Mouse (Mus musculus) embryonic facial prominence, embryonic 10.5 days (tissue): Measurements from ENCODE around the gene Lap3. TPM values are rescaled to one million over a fixed set of nuclear protein-coding genes. Genes with fewer than 3 reads are reported as not detected.

Source experiments
- DNase-seq: peaks from one replicate; pipeline ENCODE4 v3.0.0-alpha.2; 2017; ENCODE audit warnings: low spot score
- H3K27ac ChIP-seq: fragments of 300-500 bp; sonication (generic); replicated peaks from 2 replicates; pipeline ENCODE4 v1.5.1; 2016; ENCODE audit warnings: mild to moderate bottlenecking
- H3K27me3 ChIP-seq: fragments of 300-500 bp; sonication (generic); replicated peaks from 2 replicates; pipeline ENCODE4 v1.6.1; 2016; ENCODE audit warnings: low read depth, mild to moderate bottlenecking; ENCODE audit not compliant: poor library complexity, severe bottlenecking
- H3K36me3 ChIP-seq: fragments of 300-500 bp; sonication (generic); replicated peaks from 2 replicates; pipeline ENCODE4 v1.6.1; 2016; ENCODE audit warnings: mild to moderate bottlenecking, moderate library complexity
- H3K4me1 ChIP-seq: fragments of 300-500 bp; sonication (generic); 2 replicates; pipeline ENCODE4 v1.6.1; 2016
- H3K4me3 ChIP-seq: fragments of 300-500 bp; sonication (generic); 2 replicates; pipeline ENCODE4 v1.5.1; 2016; ENCODE audit warnings: mild to moderate bottlenecking, moderate library complexity
- H3K9me3 ChIP-seq: fragments of 300-500 bp; sonication (generic); 2 replicates; pipeline ENCODE4 v1.6.1; 2016; ENCODE audit warnings: mild to moderate bottlenecking
- WGBS: fragments of 180-500 bp; shearing (Covaris S2); methylation state at CpG from one replicate; pipeline ENCODE4 v1.1.7; 2016; 5-methylcytosine and 5-hydroxymethylcytosine counted together
- polyA plus RNA-seq: library from polyadenylated mRNA; unstranded; fragments of >200 nt; fragmentation: Nextera tagmentation; extraction: Ambion mirVana; gene quantifications from 2 replicates; pipeline ENCODE4 v1.2.1, GENCODE M21; 2016

Gene Lap3
- polyA plus RNA-seq, 1 experiment from 2014 or later = 112 TPM

DNA sequence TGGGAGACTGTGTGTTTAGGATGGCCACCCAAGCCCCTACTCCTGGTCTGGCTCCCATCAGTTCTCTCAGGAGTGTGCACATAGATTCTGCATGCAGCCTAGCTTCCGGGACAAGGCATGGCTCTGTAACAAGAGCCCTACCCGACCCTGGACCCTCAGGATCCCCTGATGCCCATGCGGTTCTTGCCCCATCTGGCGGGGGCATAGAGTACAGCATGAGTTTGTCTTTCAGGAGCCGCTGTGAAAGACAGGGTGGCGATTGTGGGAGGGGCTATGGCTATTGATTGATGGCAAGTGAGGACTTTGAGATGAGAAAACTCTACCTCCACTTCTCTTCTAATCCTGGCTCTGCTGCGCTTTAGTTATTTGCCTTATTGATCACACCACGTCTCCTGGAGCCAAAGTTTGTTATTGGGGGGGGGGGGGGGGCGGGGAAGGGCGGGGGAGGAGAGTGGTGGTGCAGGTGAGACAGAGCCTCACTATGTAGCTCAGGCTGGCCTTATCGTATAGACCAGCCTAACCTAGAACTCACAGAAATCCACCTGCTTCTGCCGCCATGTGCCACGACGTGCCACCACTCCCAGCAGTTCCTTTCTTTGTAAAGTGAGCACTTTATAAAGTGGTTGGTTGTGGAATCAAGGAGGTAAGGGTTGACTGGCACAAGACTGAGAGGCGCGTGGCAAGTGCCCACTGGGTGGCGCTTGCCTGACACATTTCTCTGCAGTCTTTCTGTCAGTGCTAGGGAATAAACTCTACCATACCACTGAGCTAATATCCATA is 41.3 kb downstream of the Lap3 start:
- H3K36me3 ChIP-seq = peaks cover 23% of the 10 kb centered on the region
- H3K4me3 ChIP-seq = peak overlapping the region; percentile 2; the same call in 1 of the 2 replicates
- H3K9me3 ChIP-seq = no peaks in the 10 kb centered on the region
- WGBS = 7% methylated on average over 17 of the region's 17 CpGs
- DNase-seq = peak; percentile 80
- no peak overlapping the region for H3K27ac ChIP-seq
- peaks cover 7% of the 10 kb centered on the region for H3K4me1 ChIP-seq
- H3K27me3 ChIP-seq = no peaks in the 10 kb centered on the region

DNA sequence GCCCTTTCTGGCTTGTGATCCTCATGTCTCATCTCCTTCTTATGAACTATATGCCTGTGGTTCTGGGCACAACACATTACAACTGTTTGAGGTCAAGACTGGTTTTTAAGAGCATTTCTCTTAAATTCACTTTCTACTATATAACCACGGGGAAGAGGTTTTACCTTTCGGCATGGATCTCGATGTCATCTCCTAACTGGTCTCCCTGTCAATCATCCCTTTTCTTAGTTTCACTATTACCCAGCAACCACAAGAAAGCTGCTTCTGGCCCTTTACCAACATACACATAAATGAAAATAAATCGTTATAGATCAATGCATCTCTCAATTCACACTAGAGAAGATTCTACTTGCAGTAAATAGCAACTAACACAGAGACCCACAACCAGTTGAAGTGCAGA is 42.0 kb downstream of the Lap3 start:
- 67% methylated on average over 4 of the region's 4 CpGs for WGBS
- Histone ChIP-seq H3K4me3 (no peak overlapping the region), H3K36me3 (peaks cover 18% of the 10 kb centered on the region), H3K9me3 (no peaks in the 10 kb centered on the region), H3K27me3 (no peaks in the 10 kb centered on the region), H3K27ac (no peak overlapping the region), H3K4me1 (peaks cover 7% of the 10 kb centered on the region)
- DNase-seq = no peak

- H3K36me3 ChIP-seq = no peaks in the 10 kb centered on the region
- 0 out of 2 replicates have a peak, but pooled peaks cover 2% of the 10 kb centered on the region for H3K4me1 ChIP-seq
- DNase-seq = no peak
- 55% methylated on average over 10 of the region's 10 CpGs for WGBS
- no peak overlapping the region for H3K4me3 ChIP-seq
- no peak overlapping the region for H3K27ac ChIP-seq
- no peaks in the 10 kb centered on the region for H3K9me3 ChIP-seq
- H3K27me3 ChIP-seq = no peaks in the 10 kb centered on the region
Measured at GRCm38 (mm10) chr5:45539502-45539901, 46.3 kb downstream of the Lap3 start.

- 34% methylated on average over 5 of the region's 5 CpGs for WGBS
Measured at GRCm38 (mm10) chr5:45543374-45543773, 50.2 kb downstream of the Lap3 start.

DNA sequence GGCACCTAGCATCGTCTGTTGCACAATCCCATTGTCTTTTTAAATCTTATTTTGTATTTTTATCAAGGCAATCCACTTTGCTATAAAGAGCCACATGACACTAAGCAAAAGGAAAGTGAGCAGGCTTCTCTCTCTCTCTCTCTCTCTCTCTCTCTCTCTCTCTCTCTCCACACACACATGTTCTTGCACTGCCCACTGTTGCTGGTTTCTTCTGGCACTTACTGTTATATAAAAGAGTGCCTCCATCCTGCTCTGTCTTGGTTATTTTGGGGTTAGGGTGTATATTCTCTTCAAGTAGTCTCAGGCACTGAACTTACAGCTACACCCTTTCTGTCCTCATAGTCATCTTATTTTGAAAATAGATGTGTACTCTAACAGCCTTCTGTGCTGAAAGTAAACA is 56.4 kb downstream of the Lap3 start:
- H3K9me3 ChIP-seq = no peaks in the 10 kb centered on the region
- no peaks in the 10 kb centered on the region for H3K4me1 ChIP-seq
- 94% methylated on average over 1 of the region's 1 CpGs for WGBS
- H3K36me3 ChIP-seq = no peaks in the 10 kb centered on the region
- H3K4me3 ChIP-seq = no peak overlapping the region
- DNase-seq = no peak
- no peak overlapping the region for H3K27ac ChIP-seq
- H3K27me3 ChIP-seq = no peaks in the 10 kb centered on the region

More at GRCm38 (mm10) chr5:45543374-45543773, 50.2 kb downstream of the Lap3 start:
- no peaks in the 10 kb centered on the region for H3K9me3 ChIP-seq
- no peak overlapping the region for H3K4me3 ChIP-seq
- no peaks in the 10 kb centered on the region for H3K4me1 ChIP-seq
- no peak overlapping the region for H3K27ac ChIP-seq
- H3K36me3 ChIP-seq = no peaks in the 10 kb centered on the region
- peak; percentile 22 for DNase-seq
- H3K27me3 ChIP-seq = no peaks in the 10 kb centered on the region

Other genes with a start within 250 kb of the Lap3 start
- 127 and 130 TPM in 2 replicates for gene Qdpr, start 43.1 kb upstream of the Lap3 start, polyA plus RNA-seq
- gene Clrn2, start 39.6 kb upstream of the Lap3 start, polyA plus RNA-seq = not detected in 2 replicates
- 296 and 298 TPM in 2 replicates for gene Med28, start 26.9 kb downstream of the Lap3 start, polyA plus RNA-seq
- gene Fam184b, start 146.2 kb downstream of the Lap3 start, polyA plus RNA-seq = 0.62 and 0.67 TPM in 2 replicates
- gene Ncapg, start 176.5 kb downstream of the Lap3 start, polyA plus RNA-seq = 71.0 and 71.5 TPM in 2 replicates